Mouse (Mus musculus) right cerebral cortex, postnatal 36 days (tissue): ENCODE measurements around the gene Rabgef1.

Experiments
- DNase-seq, 2 experiments: peaks; one replicate each; pipeline ENCODE4 v3.0.0; 2022; ENCODE audit warnings: low spot score in 2 of 2, mixed read lengths in 1 of 2

Rabgef1 gene

DNA sequence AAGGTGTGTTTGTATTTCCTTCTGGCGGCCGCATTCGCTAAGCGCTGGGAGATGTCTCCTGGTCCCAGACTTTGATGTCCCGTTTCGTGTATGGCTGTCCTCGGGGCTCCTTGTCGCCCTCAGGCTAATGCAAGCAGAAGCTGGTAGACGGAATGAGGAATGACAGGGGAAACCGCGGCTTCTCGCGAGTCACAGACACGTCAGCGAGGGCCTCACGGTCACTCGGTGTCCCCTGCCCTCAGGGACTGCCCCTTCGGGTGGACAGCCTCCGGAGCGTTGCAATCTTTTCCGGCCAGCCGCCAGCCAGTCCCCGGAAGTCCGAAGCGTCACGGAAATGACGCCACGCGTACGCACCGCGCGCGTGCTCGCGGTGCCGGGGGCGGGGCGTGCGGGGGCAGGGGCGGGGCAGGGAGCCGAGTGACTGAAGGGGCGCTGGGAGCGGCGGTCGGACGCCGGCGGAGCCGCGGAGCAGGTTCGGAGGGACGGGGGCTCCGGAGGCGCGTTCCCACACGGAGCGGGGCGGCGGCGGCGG is at the start of gene Rabgef1:
Gene Rabgef1 (plus strand): TSS at position 376 of the 532 bp plus-strand sequence.
- peak; percentile 84 to 88 for DNase-seq

DNA sequence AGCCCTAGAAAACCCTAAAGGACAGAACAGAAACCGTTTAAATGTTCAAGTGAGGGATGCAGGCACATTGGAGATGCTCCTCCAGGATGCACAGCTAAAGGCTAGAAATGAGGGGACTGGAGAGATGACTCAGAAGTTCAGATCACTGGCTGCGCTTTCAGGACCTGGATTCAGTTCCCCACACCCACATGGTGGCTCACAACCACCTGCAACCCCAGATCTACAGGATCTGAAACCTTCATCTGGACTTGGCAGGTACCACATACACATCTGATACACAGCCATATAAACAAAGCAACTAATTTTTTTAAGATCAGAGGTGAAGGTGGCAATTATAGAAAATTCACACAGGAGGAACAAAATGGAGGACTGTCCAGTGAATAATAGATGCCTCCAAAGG is 49.2 kb upstream of the Rabgef1 start:
- no peak for DNase-seq

DNA sequence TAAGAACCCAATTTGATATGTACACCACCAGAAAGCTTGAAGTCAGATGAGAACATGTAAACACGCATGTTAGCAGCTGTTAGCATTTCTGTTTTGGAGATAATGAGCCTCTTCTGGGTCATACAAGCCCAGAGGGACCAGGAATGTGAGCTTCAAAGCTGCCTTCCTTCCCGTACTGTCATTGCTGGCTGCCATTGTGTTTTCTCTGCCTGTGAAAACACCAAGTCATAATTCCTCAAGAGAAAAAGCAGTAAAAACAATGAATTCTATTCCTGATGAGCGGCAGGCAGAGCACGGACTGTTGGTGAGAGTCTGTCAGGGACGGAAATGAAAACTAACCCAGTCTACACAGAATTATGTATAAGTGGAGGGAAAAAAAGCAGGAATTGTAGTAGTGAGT is 47.3 kb upstream of the Rabgef1 start:
- no peak for DNase-seq

DNA sequence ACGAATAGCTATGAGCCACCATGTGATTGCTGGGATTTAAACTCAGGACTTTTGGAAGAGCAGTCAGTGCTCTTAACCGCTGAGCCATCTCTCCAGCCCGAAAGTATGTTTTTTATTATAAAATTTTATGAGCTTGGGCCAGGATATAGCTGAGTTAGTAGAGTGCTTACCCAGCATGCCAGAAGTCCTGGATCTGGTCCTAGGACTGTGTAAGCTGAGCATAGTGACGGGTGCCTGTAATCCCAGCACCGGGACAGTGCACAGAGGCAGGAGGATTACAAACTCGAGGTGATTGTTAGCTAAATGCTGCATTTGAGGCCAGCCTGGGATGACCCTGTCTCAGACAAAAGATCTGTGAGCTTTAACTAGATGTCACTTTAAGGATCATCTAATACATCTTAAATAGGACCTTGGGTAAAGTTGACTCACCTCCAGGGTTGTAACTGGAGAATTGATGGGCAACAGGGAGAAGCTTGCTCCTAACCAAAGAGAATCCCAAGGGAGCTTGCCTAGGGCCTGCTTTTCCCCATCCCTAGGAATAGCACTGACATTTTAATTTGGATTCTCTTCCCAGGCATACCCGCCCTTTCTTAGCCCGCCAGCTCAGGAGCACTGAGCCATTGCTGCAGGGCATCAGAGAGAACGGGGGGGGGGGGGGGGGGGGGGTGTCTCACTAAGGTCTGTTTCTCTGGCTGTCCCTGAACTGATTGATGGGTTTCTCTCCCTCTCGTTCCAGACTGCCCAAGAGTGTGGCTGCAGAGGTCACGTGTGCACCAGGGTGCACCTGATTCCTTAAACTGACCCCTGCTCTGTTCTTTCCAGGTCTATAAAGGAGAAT is 42.7 kb upstream of the Rabgef1 start:
- no peak for DNase-seq

DNA sequence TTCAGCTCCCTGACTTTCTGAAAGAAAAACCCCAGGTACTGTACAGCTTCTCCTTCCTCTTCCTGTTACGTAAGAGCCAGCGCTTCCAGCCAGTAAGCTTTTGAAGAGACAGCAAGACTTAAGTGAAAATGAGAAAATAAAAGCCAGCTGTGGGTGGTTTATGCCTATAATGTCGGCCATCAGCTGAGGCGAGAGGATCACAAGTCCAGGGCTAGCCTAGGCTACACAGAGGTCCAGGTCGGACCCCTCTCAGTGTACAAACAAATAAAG is 42.1 kb upstream of the Rabgef1 start:
- DNase-seq, result no peak

DNA sequence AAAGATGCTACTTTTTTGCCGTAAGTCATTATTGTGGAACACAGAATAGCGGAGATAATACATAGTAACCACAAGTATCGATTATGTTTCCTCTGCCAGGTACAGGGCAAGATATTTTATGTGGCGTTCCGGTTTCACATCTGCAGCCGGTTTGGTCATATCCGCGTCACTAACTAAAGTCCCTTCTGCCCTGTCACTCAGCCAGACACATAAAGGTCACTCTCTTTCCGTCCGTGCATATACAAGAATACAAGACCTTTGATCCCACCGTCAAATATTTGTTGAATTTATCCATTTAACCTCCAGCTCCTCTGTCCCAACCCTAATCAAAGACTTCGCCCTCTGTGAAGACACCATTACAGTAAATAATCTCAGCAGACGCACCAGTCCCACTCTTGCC is 35.0 kb upstream of the Rabgef1 start:
- DNase-seq, result no peak

DNA sequence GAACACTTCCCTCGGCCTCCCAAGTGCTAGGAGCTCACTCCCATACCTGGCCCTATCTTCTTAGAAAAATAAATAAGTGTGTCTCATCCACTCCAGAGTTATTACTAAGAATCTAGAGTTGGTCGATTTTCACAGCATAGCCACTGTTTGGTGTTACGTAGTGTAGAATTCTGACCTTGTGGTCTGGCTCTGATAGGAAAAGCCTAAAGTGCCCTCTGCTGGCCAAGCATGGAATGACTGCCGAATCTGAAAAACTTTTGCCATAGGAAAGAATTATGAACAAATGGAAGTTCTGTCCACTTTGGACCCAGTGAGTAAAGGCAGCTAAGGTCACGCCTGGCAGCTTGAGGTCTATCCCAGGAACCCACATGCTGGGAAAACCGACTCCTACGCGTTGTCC is 32.2 kb upstream of the Rabgef1 start:
- peak; percentile 47 to 50 for DNase-seq

DNA sequence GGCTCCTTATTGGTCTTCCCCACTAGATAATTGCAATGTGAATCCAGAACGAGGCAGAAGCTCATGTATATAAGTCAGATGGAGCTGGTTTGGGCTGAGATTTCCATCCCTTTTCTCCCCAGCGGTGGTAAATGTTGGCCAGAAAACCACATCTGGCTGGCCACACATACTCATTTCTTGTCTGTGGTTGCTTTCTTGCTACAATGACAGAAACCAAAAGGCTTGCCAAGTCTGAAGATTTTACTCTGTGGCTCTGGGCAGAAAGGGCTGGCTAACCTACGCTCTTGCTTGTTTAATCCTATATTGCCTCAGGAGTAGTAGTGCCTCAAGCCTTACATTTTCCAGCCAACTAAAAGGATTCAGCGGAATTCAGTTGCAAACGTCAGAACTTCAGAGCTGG is 30.5 kb upstream of the Rabgef1 start:
- DNase-seq, result no peak

DNA sequence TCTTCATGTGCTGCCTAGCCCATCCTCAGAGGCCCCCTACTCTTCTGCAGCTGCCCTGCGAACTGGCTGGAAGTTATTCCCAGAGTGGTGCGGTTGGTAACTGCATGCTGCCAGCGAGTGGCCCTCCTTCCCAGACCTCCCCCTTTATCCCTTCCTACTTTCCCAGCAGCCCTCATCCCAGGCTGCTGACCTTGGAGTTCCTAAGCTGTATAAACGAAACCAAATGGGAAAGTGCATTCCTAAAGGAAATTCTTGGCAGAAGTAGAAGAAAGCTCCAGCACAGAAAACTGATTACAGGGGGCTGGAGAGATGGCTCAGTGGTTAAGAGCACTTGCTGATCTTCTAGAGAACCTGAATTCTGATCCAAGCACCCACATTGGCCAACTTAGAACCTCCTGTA is 29.6 kb upstream of the Rabgef1 start:
- no peak for DNase-seq

DNA sequence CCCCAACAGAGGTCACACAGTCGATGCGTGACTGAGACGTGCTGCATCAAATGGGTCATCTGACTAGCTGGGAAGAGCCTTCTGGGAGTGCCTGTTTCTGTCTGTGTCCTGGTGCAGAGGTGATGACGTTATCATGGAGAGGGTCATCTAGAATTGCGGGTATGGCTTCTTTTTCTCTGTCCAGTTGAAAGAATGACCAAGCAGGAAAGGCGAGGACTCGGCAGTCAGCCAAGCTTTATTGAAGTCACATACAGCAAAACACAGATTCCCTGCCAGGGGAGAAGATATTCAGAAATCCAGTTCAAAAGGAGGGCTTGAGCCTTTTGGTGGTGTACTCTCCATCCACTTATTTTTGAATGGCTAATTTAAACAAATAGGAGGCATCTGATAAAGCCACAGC is 28.5 kb upstream of the Rabgef1 start:
- no peak for DNase-seq

DNA sequence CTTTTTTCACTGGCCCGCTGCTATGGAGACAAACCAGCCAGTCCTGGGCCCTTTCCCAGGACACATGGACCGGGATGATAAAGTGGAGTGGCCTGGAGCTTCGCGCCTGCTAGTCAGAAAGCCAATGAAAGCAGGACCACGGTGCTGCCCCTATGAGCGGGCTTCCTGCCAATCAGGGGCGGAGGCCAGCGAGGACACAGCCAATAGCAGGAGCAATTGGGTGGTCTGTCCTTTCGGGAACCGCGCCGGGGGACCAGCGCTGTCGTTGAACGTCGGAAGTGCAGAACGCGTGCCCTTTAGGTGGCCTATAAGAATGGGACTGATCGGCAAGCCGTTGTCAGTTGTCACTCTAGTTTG is 27.6 kb upstream of the Rabgef1 start:
- DNase-seq, result peak; percentile 75 to 76

DNA sequence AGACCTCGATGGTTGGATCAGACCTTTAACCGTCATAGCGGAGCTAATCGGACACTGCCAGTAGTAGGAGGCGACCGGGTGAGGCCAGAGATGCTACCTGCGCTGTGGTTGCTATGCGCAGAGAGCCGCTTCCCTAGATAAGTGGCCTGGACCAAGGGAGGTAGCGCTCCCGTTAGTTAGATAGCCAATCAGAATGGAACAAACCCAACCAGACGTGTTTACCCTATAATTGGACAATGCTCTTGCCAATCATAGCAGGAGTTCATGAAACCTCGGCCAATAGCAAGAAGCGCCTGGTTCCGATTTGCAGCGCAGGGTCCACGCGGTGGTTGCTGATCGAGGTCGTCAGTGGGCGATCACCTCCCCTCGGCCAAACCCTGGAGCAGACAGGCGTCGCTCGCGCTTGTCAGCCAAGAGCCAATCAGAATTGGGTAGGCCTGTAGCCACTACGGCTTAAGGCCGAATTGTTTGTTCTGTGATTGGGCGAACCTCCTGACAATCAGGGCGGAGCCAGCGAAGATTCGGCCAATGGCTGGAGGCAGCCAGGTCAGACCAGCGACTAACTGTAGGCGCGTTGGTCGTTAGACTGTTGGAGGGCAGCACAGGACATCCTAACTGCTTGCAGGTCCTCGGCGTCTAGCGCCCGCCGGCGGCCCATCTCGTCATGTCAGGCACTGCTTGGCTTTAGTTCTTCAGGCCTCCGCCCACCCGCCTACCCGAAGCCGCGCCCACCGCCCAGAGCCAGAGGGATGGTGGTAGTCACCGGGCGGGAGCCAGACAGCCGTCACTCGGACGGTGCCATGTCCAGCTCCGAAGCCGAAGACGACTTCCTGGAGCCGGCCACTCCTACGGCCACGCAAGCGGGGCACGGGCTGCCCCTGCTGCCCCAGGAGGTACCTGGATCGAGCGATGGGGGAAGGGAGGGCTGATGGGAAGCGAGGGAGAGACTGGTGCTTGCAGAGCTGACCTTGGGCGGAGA is 27.0 kb upstream of the Rabgef1 start, which contains the start of gene Kctd7:
Gene Kctd7 (plus strand): TSS at position 528 of the 979 bp plus-strand sequence.
- peak; percentile 98 to 99 for DNase-seq

DNA sequence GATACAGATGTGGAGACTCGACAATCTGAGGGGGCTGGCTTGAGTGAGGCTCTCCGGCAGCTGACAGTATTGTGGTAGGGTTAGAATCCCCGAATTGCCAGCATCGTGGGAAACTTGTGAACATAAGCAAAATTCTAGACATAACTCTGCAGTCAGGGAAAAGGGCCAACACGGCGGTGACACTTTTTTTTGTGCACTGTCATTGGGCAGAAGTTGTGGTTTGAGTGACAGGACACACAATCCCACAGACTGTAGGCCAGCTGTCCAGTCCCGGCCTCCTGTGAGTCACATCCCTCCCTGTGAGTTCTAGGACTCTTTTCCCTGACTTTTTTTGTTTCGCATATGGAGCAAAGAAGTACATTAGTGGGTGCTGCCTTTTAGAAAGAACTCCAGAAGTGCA is 25.6 kb upstream of the Rabgef1 start:
- DNase-seq, result peak; percentile 25 to 31

DNA sequence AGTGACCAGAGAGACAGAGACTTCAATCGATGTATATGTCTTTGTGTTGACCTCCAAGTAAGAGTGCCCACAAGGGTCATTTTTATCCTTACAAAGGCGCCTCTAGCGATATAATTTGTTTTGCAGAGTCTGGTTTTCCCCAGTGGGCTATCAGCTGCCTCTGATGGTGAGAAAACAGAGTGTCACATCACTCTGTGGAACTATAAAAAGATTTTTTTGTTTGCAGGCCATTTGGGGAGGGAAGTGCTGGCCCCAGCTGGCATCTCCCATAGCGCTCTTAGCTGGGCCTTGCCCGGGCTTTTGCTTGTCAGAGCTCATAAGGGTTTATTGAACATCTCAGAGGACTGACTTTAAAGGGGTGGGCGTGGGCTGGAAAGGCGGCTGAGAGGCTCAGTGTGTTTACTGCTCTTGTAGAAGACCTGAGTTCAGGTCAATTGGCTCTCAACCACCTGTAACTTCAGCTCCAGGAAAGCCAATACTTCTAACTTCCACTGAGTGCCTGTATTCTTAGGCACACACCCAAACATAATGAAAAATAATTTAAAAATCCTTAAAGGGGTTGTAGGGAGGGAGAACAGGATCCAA is 21.8 kb upstream of the Rabgef1 start:
- no peak for DNase-seq

DNA sequence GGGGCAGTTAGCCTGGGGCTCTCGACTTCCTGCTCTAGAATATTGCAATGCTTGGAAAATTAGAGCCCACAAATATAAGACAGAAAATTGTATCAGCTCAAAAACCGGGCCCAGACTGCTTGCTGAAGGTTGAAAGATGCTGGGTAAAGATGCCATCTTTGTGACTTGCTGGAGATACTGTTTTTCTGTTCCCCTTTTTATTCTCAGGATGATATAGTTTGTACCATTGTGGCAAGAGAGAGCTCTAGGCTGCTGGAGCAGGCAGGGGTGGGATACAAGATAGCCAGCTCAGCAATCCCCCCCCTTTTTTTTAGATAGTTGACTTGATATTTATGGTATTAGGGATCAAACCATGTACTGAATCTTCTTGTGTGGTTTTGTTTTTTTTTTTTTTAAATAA is 17.3 kb upstream of the Rabgef1 start:
- DNase-seq, result no peak

DNA sequence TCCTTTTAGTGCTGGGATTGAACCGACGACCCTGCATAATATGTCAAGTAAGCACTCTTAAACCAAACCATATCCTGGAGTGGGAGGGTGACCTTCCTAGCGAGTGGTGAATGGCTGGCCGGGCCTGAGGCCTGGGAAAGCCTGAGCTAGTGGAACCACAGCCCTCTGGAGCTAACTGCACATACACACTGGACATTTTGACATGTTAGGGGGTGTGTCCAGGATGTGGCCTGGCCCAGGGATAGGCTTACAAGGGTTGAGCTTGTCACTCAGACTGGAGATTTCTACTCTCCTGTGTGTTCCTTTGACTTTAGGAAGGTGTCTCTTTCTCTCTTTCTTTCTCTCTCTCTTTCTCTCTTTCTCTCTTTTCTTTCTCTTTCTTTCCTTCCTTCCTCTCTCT is 13.1 kb upstream of the Rabgef1 start:
- DNase-seq, result no peak

DNA sequence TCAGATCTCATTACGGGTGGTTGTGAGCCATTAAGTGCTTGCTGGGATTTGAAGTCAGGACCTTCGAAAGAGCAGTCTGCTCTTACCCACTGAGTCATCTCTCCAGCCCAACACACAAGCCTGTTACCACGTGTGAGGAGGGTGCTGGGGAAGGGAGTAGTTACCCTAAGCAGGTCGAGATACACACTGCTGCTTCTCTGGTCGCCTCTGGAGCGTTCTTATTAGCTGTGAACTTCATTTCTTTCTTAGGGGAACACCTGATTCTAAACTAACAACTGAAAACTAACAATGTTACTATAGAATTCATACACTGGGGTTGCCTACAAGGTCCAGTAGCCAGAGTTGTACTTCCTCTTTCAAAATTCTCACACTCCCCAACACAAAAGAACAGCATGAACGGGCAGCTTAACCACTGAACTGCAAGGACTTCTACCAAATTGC is 11.8 kb upstream of the Rabgef1 start:
- no peak for DNase-seq

DNA sequence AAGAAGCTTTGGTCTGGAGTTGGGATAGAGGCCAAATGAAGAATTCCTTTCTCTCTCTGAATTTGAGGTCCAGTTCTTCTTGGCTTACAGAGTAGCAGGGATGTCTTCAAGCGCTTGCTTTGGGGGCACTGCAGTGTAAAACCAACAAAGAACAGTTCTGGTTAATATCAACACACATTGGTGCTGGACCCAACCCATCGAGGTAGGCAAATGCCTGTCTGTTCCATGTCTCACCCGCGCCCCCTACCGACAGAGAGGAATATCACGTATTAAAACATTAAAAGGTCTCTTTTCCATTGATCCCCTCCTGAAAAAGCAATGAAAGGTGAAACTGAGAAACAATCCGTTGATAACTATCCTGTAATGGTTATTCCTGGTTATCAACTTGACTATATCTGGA is 7.9 kb upstream of the Rabgef1 start:
- peak; percentile 43 to 45 for DNase-seq

DNA sequence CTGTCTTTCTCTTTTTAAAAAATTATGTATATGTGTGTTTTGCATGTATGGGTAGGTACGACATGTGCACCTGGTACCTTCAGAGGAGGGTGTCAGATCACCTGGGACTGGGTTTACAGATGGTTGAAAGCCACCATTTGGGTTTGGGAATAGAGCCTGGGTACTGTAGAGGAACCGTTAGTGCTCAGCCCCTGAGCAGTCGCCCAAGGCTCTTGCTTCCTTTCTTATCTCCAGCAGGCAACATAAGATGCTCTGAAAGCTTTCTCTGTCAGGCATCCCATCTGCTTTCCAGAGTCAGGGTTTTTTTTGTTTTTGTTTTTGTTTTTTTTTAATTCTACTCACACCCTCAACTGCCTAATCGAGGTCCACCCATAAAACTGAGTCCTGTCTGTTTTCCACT is 6.4 kb upstream of the Rabgef1 start:
- no peak for DNase-seq

DNA sequence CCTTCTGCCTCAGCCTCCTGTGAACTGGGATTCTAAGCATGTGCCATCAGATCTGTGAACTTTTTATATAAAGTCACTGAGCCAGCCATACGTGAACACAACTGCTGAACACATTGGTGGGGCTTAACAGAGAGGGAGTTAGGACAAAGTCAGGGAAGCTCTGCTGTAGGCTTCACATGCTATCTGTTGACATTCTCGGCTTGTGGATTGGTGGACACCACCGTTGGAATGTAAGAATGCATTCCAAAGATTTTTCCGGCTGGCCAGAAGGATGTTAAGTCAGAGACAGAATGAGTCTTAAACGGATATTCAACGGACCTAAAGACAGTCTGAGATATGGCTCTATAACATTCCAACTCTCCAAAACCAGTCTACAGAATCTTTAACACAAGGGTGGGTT is 2.5 kb upstream of the Rabgef1 start:
- DNase-seq, result no peak

DNA sequence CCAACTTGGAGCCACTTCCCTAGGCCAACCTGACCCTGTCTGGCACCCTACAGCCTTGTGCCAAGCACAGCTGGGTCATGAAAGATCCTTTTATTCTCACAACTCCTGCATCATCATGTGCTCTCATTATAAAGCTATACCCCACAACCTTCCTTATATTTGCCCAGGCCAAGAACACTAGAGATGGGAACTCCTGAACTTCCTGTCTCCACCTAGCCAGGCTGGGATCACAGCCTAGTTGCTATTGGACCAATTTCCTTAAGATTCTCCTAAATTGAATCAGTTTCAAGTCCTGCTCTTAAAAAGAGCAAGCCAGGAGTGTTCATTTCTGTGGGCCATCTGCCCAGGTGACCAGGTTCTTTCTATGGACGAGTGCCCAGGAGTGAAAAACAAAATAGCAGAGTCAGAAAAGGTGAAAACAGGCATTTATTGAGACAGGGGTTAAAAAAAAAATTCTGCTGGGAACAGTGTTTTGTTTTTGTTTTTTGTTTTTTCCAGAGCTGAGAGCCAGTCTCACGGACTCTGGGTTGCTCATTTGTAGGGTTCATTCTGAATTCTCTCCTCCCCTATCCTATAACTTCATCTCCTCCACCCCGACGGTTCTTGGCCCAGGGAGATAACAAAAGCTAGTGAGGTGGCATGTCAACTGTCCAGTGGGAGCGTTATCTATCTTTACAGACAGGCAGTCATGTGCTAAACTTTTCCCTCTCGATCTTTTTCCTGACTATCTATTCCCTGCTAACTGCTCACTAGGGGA is 754 bp upstream of the Rabgef1 start:
- DNase-seq, result no peak
